Mouse (Mus musculus): ENCODE measurements around the gene Fam92b.

Gene Fam92b

GRCm38 (mm10) chr8:120177318-120178123 is at the start of gene Fam92b:
Fam92b (minus strand) TSS chr8:120177466.
- peak; percentile 59 for DNase-seq

GRCm38 (mm10) chr8:120225421-120226151 is 48.3 kb upstream of the Fam92b start:
- peak; percentile 38 for DNase-seq

DNA sequence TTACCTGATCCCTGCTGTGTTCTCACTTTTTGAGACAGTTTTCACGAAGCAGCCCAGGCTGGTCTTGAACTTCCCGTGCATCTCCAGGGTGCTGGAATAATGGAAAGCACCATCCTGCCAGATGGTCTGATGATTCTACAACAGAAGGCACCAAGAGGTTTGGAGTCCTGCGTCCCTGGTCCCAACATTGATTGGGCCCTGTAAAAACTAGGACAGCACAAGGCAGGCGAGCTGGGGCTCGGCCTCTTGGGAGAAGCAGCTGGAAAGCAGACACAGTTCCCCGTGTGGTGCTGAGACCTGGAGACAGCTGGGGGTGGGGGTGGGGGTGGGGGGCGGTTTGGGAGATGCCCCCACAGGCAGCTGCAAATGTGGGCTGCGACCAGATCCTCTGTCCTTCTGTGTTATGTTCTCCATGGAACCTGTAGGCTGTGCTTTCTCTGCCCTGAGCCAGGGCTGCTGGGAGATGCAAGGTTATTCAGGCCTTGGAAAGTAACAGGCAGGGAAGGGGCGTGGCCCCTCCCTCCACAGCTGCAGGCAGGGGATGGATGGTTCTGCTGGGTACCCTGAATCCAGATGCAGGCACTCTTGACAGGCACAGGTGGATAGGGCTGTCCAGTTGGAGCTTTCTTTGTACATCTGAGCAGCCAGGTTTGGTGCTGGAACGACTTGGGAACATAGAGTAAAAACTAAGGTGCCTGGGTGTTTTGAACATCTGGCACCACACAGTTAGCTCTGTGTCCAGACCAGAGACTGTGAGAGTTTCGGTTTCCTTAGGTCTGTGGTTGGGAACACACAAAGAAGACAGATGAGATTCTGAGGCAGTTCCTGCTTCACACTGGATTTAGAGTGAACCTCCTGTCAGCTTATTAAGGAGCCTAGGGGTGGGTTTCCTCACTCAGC is 47.5 kb upstream of the Fam92b start:
- no peak for DNase-seq

- no peak for DNase-seq
Measured at GRCm38 (mm10) chr8:120222548-120222947, 45.3 kb upstream of the Fam92b start.

- no peak for DNase-seq
Measured at GRCm38 (mm10) chr8:120216855-120217830, 39.9 kb upstream of the Fam92b start.

DNA sequence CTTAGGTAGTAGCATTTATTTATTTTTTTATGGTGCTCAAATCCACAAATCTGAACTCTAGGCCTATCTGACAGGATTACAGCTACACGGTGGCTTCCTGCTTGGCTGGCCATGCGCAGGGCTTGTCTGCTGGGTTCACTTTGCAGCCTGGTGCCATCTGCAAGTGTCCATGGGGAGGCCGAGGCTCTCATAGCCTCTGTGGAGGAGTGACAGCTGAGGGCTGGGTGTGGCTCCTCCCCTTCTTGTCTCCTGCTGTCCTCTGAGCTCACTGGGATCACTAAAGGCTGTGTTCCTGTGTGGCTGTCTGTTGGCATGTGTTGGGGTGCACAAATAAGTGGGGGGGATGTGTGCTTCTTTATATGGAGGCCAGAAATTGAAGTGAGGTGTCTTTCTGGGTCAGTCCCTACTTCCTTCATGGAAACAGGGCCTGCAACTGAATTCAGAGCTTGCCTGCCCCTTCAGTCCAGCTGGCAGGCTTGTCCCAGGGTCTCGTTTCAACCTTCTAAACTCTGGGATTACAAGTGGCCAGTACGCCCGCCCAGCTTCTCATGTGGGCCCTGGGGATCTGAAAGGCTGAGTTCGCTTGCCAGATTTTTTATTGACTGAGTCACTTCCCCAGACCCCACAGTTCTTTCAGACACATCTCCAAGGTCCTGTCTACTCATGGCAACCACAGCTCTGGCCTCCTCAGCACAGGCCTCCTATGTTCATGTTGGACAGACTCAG is 38.3 kb upstream of the Fam92b start:
- no peak for DNase-seq

DNA sequence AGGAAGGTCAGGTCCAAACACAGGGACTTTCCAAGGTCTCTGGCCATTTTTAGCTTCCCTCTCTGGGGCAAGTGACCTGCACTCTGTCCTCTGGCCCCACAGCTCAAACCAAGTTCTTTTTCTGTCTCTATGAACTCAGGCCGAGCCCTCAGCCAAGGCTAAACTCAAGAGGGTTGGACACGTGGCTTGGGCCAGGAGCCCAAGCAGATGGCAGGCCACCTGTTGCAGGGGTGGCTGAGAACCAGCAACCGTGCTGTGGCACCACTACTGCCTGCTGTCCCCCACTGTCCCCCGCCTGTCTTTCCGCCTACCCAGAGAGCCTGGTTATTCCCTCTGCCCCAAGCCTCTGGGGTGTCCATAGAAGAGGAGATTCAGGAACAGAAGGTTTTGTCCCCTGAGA is 36.7 kb upstream of the Fam92b start:
- peak; percentile 33 for DNase-seq

- no peak for DNase-seq
Measured at GRCm38 (mm10) chr8:120213229-120213628, 36.0 kb upstream of the Fam92b start.

DNA sequence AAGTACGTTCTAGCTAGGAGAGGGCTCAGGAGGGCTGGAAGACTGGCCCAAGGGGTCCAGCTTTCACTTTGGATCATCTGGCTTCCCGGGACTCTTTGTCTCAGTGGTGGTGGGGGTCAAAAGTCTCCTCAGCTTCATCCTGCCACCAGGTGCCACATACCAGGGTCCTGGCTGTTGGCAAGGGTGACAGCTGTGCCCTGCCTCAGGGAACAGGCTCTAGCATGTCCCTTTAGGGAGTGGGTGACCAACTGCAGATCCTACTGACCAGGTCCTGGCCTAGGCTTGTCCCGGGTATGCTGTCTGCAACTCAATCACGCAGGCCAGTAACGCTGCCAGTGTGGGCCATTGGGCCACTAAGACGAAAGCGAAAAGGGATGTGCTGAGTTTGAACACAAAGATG is 35.3 kb upstream of the Fam92b start:
- DNase-seq = no peak

DNA sequence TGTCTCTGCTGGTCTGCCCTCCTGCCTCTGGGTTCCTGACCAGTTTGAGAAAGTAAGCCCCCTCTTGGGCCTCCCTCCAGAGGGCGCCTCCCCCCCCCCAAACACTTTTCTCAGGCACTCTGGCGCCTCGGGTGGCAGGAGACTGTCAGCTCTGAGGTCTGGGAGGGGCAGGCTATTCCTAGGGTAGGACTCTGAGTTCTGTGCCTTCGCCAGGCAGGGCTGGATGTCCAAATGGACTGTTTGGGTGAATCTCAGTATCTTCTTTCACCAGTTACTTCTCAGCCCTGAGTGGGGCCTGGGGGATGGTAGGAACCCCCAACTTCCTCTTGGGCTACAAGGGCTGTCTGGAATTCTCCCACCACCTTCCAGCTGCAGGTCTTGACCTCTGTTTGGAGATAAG is 34.1 kb upstream of the Fam92b start:
- no peak for DNase-seq

DNA sequence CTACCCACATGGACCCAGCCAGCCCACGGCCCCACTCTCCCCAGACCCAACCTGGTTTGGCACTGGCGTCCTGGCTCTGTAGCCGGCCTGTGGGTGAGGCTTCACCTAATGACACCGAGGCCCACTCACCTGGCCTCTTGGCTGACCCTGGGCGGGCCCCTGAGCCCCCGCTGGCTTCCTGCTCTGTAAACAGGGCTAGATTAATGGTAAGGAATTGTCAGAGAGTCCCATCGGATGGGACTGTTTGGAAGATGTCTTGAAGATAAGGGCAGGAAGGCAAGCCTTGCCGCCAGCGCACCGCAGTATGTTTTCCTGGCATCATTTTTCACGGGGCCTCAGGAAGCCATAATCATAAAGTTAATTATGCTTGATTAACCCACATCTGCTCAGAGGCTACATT is 30.8 kb upstream of the Fam92b start:
- DNase-seq = no peak

GRCm38 (mm10) chr8:120207364-120207763 is 30.1 kb upstream of the Fam92b start:
- DNase-seq = no peak

GRCm38 (mm10) chr8:120205916-120206315 is 28.6 kb upstream of the Fam92b start:
- no peak for DNase-seq

GRCm38 (mm10) chr8:120204736-120205360 is 27.6 kb upstream of the Fam92b start:
- no peak for DNase-seq

DNA sequence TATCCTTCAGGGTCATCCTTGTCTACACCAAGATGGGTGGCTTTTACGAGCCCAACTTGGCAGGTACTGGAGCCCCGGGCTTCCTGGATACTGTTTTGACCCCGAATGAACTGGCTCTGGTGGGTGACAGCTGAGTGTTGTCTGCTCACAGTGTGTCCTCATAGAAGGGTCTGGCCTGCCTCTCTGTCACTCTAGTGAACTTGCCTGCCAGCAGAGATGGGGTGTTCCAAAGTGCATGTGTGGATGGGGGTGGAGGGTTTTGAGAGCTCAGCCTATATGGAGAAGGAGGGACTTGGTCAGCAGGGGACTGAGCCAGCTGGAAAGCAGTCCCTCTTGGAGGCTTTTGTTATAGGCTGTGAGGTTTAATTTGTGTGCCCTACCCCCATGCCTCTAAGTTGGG is 25.3 kb upstream of the Fam92b start:
- no peak for DNase-seq

GRCm38 (mm10) chr8:120201351-120201750 is 24.1 kb upstream of the Fam92b start:
- no peak for DNase-seq

DNA sequence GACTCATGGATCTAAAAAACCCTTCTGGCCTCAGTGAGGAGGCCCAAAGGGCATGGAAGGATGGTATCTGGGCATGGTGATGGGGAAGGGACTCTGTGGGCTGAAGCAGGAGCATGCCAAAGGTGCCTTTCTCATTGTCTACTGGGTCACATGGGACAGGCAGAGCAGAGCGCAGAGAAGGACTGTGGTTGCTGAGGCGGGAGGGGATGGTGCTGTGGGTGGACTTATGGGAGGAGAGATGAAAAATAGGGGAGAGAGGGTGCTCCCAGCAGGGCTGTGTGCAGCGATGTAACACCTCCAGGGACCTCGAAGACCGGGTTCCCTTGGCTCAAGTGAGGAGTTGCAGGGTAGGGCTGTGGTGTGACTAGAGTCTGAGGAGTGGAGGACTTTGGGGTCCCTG is 14.9 kb upstream of the Fam92b start:
- DNase-seq = no peak

DNA sequence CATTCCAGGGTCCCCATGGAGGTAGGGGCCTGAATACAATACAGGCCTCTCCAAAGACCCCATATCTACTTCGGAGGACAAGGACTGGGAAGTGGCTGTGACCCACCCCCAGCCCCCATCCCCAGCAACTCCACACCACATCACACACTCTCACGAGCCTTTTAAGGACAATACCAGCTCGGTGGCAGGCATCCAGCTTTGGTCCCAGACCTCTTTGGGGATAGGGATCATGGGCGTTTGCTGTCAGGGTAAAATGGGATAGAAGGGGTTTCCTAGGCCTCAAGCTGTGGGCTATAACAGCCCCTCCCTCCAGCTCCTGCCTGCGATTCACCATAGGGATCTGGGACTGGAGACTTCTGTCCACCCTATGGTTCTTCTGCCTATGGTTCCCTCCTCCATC is 14.4 kb upstream of the Fam92b start:
- DNase-seq = no peak

GRCm38 (mm10) chr8:120190810-120191413 is 13.6 kb upstream of the Fam92b start:
- peak; percentile 83 for DNase-seq

DNA sequence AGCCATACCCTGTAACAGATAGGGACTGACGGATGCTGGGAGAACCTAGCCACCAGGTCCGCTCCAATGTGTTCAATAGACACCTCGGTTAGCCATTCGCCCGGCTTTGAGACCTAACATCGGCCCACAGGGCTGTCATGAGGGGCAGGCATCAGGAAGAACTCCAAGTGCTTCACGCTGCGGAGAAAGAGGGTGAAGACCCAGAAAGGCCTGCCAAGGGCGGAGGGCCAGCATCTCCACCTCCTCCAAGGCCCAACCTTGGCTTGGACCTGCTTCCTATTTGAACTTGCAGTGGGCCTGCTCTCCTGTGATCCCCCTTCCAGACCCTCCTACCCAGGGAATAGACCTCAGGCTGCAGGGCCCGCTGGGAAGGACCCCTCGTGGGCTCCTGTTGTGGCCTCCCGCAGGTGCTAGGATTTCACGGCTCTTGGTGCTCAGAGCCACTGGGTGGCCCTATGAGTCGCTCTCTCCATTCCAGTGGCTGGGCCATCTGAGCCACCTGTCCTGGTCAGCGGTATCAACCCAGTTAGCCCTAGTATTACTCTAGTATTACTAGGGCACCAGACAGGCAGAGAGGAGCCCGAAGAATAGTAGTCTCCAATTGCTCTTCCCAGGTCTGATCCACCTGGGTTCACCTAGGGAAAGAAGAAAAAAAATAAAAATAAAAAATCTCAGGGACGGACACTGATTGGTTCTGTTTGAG is 13.0 kb upstream of the Fam92b start:
- DNase-seq = no peak

All from right cerebral cortex, postnatal 14 days (tissue).